Mouse (Mus musculus): ENCODE measurements around the gene Plcb3.

The Plcb3 gene

DNA sequence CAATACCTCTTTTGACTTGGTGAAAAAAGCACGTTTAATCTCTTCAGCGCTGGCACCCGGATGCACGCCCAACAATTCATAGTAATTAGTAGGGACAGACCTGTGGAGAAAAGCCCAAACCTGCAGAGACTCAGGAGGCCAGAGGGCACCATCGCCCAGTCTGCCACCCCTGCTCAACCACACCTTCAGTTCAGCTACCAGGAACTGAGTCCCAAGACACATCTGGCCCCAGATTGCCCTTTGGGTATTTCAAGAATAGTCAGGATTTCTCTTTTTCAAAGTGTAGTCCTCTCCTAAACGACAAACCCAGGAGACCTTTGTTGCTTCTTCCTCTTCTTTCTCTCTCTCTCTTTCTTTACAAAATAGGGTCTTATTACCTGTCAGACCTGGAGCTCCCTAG lies 14.4 kb upstream of the Plcb3 start:
- DNase-seq: no peak

- no peak for DNase-seq
Measured at GRCm38 (mm10) chr19:6989251-6989650, 13.0 kb upstream of the Plcb3 start.

- DNase-seq: no peak
Measured at GRCm38 (mm10) chr19:6987904-6988285, 11.6 kb upstream of the Plcb3 start.

GRCm38 (mm10) chr19:6987061-6987903 lies 11.0 kb upstream of the Plcb3 start, which contains the start of gene Vegfb:
Gene Vegfb (minus strand): TSS chr19:6987651.
- DNase-seq: peak; percentile 84

- no peak for DNase-seq
Measured at GRCm38 (mm10) chr19:6985951-6986708, 9.9 kb upstream of the Plcb3 start.

DNA sequence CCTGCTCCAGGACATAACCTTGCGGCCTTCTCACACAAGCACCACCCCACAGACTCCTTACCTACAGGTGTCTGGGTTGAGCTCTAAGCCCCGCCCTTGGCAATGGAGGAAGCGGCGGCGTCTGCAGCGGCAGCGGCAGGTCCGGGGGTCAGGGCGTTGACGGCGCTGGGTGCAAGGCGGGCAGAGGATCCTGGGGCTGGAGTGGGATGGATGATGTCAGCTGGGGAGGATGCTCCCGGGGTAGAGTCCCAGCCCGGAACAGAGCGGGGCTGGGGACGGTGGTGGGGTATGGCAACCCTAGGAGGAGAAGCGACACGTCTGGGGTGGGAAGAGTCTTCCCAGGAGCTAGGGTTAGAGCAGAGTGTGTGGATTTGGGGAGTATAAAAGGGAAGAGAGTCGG lies 9.0 kb upstream of the Plcb3 start:
- no peak for DNase-seq

GRCm38 (mm10) chr19:6983621-6984020 lies 7.4 kb upstream of the Plcb3 start:
- no peak for DNase-seq

DNA sequence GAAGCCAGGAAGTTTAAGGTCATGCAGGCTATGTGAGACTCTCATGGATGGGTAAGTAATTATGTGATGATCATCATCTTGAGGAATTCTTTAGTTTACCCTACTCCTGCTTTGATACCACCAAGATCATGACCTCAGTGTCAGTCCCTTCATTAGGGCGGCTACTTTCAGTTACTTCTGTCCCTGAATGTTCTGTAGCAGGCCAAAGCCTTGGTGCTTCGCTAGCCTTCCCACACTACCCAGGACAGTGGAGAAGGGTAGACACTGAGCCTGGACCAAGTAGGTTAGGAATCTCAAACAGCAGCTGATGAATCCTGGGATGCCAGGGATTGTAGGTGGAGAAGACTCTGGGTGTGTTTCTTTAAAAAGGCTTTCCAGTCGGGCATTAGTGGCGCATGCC lies 5.2 kb upstream of the Plcb3 start:
- DNase-seq: no peak

DNA sequence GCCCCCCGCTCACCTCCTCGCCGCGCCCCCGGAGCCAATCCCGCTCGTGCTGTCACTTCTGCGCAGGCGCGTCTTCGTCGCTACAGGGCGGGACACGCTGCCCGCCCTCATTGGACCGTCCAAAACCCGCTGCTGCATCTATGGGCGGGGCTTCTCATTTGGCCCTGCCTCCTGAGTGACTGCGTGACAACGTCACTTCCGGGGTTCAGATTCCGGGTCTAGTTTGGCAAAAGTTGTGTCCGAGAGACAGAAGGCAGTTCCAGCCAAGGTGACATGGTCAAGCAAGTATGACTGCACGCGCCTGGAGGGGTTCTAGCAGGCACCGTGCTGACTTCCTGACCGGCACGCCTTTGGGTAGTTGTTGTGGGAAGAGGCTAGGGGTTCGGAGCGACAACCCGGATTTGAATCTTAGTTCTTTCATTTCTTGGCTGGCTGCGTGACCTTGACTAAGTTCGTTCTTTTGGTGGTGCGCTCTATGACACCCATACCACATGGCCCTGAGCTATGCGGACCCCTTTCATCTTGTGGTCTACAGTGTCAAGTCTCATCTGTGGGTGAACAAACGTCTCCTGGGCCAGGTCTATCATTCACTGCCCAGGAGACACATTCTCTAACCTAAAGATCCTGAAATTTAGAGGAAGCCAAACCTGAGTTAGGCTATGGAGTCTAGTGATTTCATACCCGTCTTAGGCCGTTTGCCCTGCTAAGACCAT lies 4.3 kb upstream of the Plcb3 start, which contains the start of gene Fkbp2:
Fkbp2 (minus strand) TSS at position 121 of the 713 bp plus-strand sequence.
- DNase-seq: peak; percentile 99

- DNase-seq: peak; percentile 100
Measured at GRCm38 (mm10) chr19:6979486-6980380, 3.5 kb upstream of the Plcb3 start.

- DNase-seq: peak; percentile 43
Measured at GRCm38 (mm10) chr19:6979001-6979479, 2.8 kb upstream of the Plcb3 start.

DNA sequence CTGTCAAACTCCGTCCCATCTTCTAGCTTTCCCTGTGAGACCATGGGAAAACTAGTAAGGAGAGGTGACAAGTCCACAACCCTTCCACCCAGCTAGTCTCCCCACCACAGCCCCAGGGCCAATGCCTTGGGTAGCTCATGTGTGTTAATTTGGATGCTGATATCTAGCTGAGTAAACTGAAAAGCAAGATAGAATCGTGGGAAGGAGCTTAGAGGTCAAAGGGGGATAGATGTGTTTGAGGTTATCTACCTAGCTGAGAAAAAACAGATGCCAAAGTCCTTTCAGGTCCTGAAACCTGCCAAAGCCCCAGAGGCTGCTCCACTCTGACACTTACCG lies 2.3 kb upstream of the Plcb3 start:
- DNase-seq: no peak

GRCm38 (mm10) chr19:6977759-6978638 lies 1.7 kb upstream of the Plcb3 start:
- DNase-seq: no peak

- DNase-seq: peak; percentile 89
Measured at GRCm38 (mm10) chr19:6974211-6975205, 1.8 kb downstream of the Plcb3 start, which contains the start of gene Ppp1r14b. Gene Ppp1r14b (plus strand): TSS chr19:6974968.

DNA sequence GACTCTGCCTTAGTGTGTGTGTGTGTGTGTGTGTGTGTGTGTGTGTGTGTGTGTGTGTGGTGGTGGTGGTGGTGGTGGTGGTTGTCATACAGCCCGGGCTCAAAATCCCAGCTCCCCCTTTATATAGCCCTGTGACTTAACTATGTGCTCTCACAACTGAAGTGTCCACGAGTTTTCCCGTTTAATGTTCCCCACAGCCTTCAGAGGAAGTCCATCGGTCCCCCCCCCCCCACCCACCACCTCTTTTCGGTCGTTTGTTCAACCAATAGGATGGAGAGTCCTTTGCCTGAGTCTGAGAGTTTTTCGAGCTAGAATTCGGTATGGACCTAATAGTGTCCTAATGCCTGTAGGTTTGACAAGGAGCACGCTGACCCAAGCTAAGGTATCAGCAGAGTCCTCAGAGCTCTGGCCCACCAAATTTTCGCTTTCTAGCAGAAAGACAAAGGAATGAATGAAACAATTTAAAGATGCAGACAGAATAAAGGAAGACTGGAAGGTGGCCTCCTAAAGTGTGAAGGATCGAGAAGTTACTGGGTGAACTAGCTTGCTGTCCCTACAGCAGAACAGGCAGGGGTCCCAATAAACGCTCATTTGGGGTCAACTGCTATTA lies 2.6 kb downstream of the Plcb3 start:
- DNase-seq: no peak

DNA sequence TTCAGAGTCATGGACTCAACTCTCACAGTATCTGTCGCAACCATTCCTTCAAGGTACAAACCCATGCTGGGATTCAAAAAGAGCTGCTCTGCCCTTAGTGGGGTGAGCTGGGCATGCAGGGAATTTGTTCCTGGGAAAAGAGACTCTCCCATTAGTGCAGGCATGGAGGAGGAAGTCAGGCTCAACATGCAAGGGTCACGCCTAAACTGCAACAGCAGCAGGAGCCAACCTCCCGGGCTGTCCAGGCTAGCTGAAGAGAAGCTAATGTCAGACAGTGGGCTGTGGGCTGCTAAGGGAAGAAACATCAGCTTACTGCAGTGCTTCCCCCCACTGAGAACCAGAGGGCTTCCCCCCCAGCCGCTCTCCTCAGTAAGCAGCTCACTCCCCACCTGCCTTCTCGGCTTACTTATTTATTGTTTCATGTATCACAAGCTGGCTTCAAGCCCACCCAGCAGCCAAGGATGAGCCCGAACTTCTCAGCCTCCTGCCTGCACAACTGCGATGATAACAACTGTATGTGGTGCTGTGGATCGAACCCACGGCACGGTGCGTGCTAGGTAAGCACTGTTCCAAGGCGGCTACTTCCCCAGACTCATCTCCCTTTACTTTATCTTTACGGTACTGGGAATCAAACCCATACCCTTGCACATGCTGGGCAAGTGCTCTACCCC lies 3.9 kb downstream of the Plcb3 start:
- DNase-seq: no peak

- no peak for DNase-seq
Measured at GRCm38 (mm10) chr19:6971644-6972043, 4.6 kb downstream of the Plcb3 start.

DNA sequence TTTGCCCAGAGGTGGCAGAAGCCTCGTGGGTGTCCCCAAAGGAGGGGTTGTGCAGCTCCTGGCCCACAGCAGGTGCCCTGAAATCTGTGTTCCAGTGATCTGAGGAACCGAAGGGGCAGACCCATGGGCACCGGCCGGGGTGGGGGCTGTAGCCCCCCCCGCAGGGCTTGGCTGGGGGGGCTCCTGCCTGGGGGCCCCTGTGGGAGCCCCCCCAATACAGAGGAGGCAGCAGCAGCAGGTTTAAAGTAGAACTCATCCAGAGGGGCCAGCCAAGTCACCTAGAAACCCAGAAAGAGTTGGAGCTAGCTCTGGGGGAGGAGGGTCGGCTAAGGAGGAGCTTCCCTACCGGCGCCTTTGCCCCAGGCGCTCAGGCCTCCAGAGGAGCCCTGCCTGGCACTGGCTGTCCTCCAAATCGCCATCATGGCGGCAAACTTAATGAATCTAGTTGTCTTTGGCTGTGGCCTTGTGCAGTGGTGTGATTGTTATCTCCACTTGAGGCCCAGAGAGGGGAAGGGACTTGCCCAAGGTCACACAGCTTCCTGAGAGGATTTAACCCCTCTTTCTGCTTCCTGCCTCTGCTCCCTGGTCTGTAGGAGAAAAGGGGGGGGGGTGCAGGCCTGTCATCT lies 5.7 kb downstream of the Plcb3 start:
- DNase-seq: no peak
